Mouse (Mus musculus) limb, embryonic 14.5 days (tissue): ENCODE data around the gene Rgs12. TPM values are rescaled to one million over a fixed set of nuclear protein-coding genes. Genes with fewer than 3 reads are reported as not detected.

ENCODE experiments used
- ATAC-seq: fragments of 200-750 bp; cut with Nextera tagmentation; 2 replicates; pipeline ENCODE4 v1.8.0; 2017; ENCODE audit warnings: low read depth, moderate number of reproducible peaks, moderate TSS enrichment; ENCODE audit not compliant: low FRiP score
- DNase-seq: peaks from one replicate; pipeline ENCODE4 v3.0.0-alpha.2; 2015; ENCODE audit warnings: low spot score
- H3K27ac ChIP-seq: fragments of 300-500 bp; sonication (generic); replicated peaks from 2 replicates; pipeline ENCODE4 v1.5.1; 2014; ENCODE audit warnings: low read depth, mild to moderate bottlenecking, low read length, moderate library complexity, mixed read lengths
- H3K27me3 ChIP-seq: fragments of 300-500 bp; sonication (generic); 2 replicates; pipeline ENCODE4 v1.6.1; 2014; ENCODE audit warnings: low read length, mixed read lengths; ENCODE audit not compliant: control insufficient read depth, insufficient read depth
- H3K36me3 ChIP-seq: fragments of 300-500 bp; sonication (generic); 2 replicates; pipeline ENCODE4 v1.6.1; 2014; ENCODE audit warnings: mild to moderate bottlenecking, low read length, moderate library complexity, mixed read lengths; ENCODE audit not compliant: control insufficient read depth, insufficient read depth
- H3K4me1 ChIP-seq: fragments of 300-500 bp; sonication (generic); 2 replicates; pipeline ENCODE4 v1.6.1; 2014; ENCODE audit warnings: antibody characterized with exemption, low read length, mixed read lengths; ENCODE audit not compliant: control insufficient read depth, insufficient read depth
- H3K4me2 ChIP-seq: fragments of 300-500 bp; sonication (generic); replicated peaks from 2 replicates; pipeline ENCODE4 v1.6.1; 2014; ENCODE audit warnings: low read depth, mild to moderate bottlenecking, low read length, moderate library complexity; ENCODE audit not compliant: severe bottlenecking
- H3K4me3 ChIP-seq: fragments of 300-500 bp; sonication (generic); replicated peaks from 2 replicates; pipeline ENCODE4 v1.5.1; 2014; ENCODE audit warnings: low read length
- H3K9ac ChIP-seq: fragments of 300-500 bp; sonication (generic); 2 replicates; pipeline ENCODE4 v1.6.1; 2014; ENCODE audit warnings: mild to moderate bottlenecking, low read depth, low read length, moderate library complexity; ENCODE audit not compliant: severe bottlenecking
- H3K9me3 ChIP-seq: fragments of 300-500 bp; sonication (generic); 2 replicates; pipeline ENCODE4 v1.6.1; 2016; ENCODE audit warnings: low read length; ENCODE audit not compliant: control insufficient read depth
- POLR2A ChIP-seq: fragments of 200-500 bp; IDR thresholded peaks from 2 replicates; pipeline ENCODE4 v1.8.0; 2012; ENCODE audit warnings: inconsistent platforms, mild to moderate bottlenecking, moderate library complexity, borderline replicate concordance; ENCODE audit not compliant: insufficient read depth, insufficient read length; ENCODE audit errors: extremely low read depth
- WGBS: fragments of 180-500 bp; shearing (Covaris S2); extraction: QIAGEN DNeasy Blood & Tissue Kit; methylation state at CpG from one replicate; pipeline ENCODE4 v1.1.7; 2014; 5-methylcytosine and 5-hydroxymethylcytosine counted together
- microRNA-seq: library from miRNA; unstranded; fragments of <30 nt; microRNA quantifications from one replicate; pipeline ENCODE4, GENCODE M21; 2016
- polyA plus RNA-seq, 2 experiments: library from polyadenylated mRNA; depleted of rRNA in 1 of 2; stranded (reverse) in 1 of 2; unstranded in 1 of 2; fragments of >200 nt; fragmentation: Nextera tagmentation in 1 of 2; extraction: Ambion mirVana in 1 of 2; gene quantifications; 2 replicates each; pipeline versions ENCODE4 v1.2.1 to v1.2.3; 2012 to 2014

Gene Rgs12
- polyA plus RNA-seq, 2 experiments: 32.6 to 40.4 TPM

DNA sequence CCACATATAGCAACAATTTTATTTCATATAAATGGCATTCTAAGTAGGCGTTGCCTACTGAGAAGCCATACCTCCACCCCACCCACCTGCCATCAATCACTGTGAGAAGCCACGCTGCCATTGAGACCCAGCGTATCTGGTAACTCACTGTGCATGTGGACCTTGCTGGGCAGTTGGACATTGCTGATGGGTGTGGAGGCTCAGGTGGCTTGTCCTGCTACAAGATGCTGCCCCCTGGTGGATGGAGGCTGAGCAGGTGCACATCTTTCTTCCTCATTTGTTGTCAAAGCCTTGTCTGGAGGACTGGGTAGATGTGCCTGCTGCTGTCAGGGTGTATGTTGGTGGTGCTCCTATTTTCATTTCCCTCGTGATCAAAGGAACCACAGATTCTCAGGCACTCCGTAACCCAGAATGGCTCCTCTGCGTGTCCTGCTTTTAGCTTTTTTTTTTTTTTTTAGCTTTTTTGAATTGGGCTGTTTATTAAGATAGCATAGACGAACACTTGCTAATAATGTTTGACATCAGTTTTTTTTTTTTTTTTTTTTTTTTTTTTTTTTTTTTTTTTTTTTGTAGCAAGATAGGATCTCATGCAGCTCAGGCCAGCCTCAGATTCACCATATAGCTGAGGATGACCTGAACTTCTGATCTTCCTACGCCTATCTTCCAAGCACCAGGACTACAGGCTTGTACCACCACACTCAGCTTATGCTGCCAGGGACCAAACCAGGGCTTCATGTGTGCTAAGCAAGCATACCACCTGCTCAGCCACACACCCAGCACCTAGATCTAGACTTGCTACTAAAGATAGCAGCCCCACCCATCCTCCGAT is 139.8 kb downstream of the Rgs12 start:
- H3K9me3 ChIP-seq: no peaks in the 10 kb centered on the region
- no peak overlapping the region for H3K4me2 ChIP-seq
- no peak for TF ChIP-seq POLR2A
- H3K36me3 ChIP-seq: peaks cover 27% of the 10 kb centered on the region
- DNase-seq (peak; percentile 13), ATAC-seq (peak; percentile 35; the same call in 1 of the 2 replicates)
- no peak overlapping the region for H3K27ac ChIP-seq
- H3K4me3 ChIP-seq: no peak overlapping the region
- H3K27me3 ChIP-seq: no peaks in the 10 kb centered on the region
- H3K4me1 ChIP-seq: no peaks in the 10 kb centered on the region
- H3K9ac ChIP-seq: no peak overlapping the region
- WGBS: 67% methylated on average over 9 of the region's 9 CpGs

Small RNA genes lying within 50 kb of the gene (microRNA-seq; reads per million reads assigned to microRNA genes)
- 5.3 reads per million, percentile 14 among the genes with 10 or more reads in this experiment for gene Mir3097

Other genes starting within 250 kb of the Rgs12 start
- 22.9 and 24.5 TPM in 2 replicates for gene Htt, start 187.7 kb upstream of the Rgs12 start, polyA plus RNA-seq (2012; rRNA removed)
- gene Htt, start 187.7 kb upstream of the Rgs12 start, polyA plus RNA-seq (2014; fragmentation: Nextera tagmentation; extraction: Ambion mirVana): 16.2 and 17.9 TPM in 2 replicates
- gene Msantd1, start 41.4 kb upstream of the Rgs12 start, polyA plus RNA-seq (2012; rRNA removed): 4.5 and 5.8 TPM in 2 replicates
- 0.39 and 0.77 TPM in 2 replicates for gene Msantd1, start 41.4 kb upstream of the Rgs12 start, polyA plus RNA-seq (2014; fragmentation: Nextera tagmentation; extraction: Ambion mirVana)
- 2.8 and 4.0 TPM in 2 replicates for gene Hgfac, start 92.1 kb downstream of the Rgs12 start, polyA plus RNA-seq (2012; rRNA removed)
- 0.28 and 0.43 TPM in 2 replicates for gene Hgfac, start 92.1 kb downstream of the Rgs12 start, polyA plus RNA-seq (2014; fragmentation: Nextera tagmentation; extraction: Ambion mirVana)
- 11.0 and 13.0 TPM in 2 replicates for gene Dok7, start 107.3 kb downstream of the Rgs12 start, polyA plus RNA-seq (2012; rRNA removed)
- 4.7 and 5.0 TPM in 2 replicates for gene Dok7, start 107.3 kb downstream of the Rgs12 start, polyA plus RNA-seq (2014; fragmentation: Nextera tagmentation; extraction: Ambion mirVana)
- 43.5 and 59.5 TPM in 2 replicates for gene Lrpap1, start 156.3 kb downstream of the Rgs12 start, polyA plus RNA-seq (2012; rRNA removed)
- gene Lrpap1, start 156.3 kb downstream of the Rgs12 start, polyA plus RNA-seq (2014; fragmentation: Nextera tagmentation; extraction: Ambion mirVana): 137 and 153 TPM in 2 replicates